Mouse (Mus musculus): Measurements from ENCODE around the gene Yipf1.

Gene Yipf1

DNA sequence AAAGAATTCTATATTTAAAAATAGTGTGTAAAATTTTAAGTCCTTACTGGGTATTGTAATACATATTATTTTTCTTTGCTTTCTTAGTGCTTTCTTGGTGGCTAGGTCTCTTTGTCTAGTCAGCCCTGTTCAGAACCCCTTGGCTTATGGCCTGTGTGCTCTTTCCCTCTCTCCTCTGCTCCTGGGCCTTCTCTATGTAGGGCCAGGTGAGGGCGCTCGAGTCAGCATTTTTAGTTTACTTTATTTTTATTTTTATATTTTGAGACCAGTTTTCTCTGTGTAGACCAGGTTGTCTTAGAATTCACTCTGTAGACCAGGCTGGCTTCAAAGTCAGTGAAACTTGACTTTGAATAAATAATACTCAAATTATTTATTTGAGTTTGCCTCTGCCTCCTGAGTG lies 58.1 kb downstream of the Yipf1 start:
- peak; percentile 74 for DNase-seq (ENCODE audit: low spot score)

DNA sequence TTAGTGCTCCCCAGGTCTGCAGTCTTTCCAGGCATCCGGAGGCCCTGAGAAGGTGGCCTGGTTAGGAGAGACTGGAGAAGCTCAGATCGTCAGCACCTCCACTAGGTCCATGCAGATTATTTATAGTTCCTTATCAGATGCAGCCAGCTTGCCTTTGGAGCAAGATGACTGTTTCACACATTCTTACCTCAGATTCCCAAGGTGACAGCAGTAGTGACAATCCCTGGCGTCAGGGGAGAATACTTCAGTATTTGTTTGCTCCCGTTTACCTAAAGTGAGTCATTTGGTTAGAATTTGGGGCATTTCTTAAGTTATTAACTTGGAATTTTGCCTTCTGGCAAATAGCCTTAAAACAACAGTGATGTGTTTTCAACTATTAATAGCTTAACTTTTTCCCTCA lies 60.5 kb downstream of the Yipf1 start:
- peak; percentile 33 for DNase-seq (ENCODE audit: low spot score)

DNA sequence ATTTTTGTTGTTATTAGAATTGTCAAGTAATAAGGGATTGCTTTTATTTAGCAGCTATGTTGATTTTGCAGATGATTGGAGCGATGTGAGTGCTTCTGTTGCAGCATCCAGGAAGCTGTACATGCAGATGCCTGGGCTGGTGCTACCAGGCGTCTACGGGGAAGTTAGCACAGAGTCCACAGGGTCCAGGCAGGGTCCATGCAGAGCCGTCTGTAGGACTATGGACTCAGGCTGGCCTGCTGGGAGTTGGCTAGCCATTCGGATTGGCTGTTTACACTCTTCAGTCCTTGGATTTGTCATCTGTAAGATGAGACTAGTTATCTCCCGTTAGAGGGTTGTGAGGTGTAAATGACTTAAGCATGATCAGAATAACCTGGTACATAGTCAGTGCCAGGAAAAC lies 64.8 kb downstream of the Yipf1 start:
- no peak for DNase-seq (ENCODE audit: low spot score)

DNA sequence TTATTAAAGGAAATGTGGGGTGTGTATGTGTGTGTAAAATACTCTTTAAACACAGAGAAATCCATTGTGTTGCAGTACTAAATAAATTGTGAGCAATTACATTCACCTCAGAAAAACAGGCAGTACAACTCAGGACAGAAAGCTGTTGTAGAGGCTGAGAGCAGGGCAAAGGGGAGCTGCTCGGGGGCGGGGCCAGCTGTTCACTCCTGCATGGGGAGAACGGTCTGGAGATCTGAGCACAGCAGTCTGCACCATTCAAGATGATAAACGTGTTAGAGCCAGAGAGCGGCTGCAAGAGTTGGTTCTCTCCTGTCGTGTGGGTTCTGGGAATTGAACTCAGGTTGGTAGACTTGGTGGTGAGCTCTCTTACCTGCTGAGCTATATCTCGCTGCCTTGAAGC lies 66.7 kb downstream of the Yipf1 start:
- peak; percentile 71 for DNase-seq (ENCODE audit: low spot score)

DNA sequence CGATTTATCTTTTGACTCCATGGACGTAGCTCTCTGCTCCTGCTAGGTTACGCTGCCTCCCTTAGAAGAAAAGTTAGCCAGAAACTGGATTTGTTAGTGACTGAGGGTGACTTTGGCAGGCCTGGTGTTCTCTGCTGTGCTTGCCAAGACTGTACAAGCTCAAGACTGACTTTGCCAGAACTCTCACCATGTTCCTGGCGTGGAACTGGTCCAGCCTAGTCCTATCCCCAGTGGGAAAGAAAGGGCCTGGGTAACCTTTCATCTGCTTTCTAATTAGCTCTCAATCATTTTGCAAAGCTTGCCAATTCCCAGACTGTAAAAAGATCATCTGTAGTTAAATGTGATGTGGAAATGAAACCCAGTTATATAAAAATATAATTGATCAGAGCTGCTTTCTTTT lies 72.9 kb downstream of the Yipf1 start:
- peak; percentile 85 for DNase-seq (ENCODE audit: low spot score)

DNA sequence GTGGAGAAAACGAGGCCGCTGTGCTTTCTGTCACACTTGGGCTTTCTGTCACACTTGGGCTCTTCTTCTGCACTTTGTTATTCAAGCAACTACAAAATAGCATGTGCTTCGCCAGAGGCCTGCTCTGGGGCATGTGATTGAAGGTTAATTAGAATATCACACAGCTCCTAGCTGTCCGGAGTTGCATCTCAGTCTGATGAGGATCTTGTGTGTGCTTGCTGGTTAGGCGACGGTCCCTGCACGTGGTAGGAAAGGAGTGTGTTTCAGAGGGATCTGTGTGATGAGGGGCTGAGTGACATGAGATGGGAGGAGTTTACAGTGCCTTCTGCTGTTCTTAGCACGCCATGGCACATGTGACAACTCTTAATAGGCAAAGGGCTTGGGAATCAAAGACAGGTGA lies 73.3 kb downstream of the Yipf1 start:
- no peak for DNase-seq (ENCODE audit: low spot score)

DNA sequence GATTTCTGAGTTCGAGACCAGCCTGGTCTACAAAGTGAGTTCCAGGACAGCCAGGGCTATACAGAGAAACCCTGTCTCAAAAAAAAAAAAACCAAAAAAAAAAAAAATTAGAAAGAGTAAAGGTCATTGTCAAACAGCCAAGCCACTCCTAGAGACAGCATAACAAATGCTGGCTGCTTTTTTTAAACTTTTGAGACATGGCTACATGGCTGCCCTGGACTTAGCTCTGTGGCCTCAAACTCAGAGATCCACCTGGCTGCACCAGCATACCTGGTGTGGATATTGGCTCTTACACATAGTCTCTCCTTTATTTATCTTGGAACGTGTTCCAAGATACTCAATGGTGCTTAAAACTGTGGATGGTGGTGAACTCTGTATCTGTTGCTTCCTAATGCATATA lies 74.1 kb downstream of the Yipf1 start:
- peak; percentile 64 for DNase-seq (ENCODE audit: low spot score)

DNA sequence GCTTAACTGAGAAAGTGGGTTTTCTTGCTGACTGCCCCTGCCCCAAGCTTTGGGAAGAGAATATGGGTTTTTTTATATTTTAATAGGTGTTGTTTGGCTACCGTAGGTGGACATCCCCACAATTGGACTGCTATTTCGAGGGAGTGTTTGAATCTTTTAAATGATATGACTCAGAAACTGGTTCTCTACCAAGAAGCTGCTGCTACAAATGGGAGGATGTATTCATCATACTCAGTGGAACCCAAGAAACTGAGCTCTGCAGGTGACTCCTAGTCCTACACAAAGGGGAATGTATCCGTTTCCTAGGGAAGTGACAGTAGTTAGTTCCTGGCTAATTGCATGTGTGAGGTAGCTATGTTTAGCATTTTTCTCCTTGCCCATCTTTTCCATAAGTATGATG lies 75.2 kb downstream of the Yipf1 start:
- no peak for DNase-seq (ENCODE audit: low spot score)

DNA sequence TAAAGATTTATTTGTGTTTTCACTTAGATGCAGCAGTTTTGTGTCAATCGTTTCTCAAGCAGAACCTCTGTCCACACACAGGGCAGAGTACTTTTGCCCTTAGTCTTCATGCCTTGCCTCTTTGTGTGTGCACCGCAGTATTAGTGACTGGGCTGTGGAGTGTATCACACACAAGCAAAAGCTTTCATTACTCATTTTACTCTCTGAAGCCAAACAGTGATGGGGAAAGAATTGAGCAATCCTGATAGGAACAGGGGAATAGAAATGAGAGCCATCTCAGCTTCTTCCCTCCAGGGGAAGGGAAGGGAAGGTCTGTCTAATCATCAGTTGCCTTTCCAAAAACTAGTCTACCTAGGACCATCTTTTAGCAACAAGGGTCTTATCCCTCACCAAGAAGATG lies 79.6 kb downstream of the Yipf1 start:
- peak; percentile 42 for DNase-seq (ENCODE audit: low spot score)
